Mouse (Mus musculus): ENCODE results near the gene Uqcc1.
"Not testable (repeated sequence)": the region's sequence is repeated elsewhere in the genome, so short reads cannot be mapped to it uniquely, and the experiment has no call there.

Gene Uqcc1

GRCm38 (mm10) chr2:155939897-155940529 is 9.9 kb upstream of the Uqcc1 start:
- DNase-seq (ENCODE audit: extremely low read depth, low read depth, low spot score): peak; percentile 90

DNA sequence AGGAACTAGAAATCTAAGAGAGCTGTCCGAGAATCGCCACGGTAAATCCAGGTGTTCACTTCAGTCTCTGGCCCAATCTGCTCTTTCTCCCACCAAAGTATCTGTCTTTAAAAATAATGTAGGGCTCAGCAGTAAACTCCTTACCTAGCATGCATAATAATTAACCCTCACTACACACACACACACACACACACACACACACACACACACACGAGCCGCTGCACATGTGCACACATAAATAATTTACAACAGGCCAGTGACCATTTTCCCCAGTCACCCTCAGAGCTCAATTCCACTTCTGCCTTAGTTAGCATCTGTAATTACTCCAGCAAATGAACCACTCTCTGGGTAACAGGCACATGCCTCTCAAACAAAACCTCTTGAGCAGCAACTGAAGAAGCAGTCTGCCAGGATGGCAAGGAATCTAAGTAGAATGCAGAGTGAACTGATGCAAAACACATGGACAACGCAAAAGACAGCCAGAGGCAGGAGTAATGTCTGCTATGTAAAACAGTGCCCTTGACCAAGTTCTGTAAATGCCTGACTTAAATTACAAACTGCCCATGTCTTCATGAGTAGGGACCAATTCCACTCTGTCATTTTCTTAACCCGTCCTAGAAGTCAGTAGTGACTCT is 1.3 kb downstream of the Uqcc1 start:
- no peak for DNase-seq (ENCODE audit: extremely low read depth, low read depth, low spot score)

- not testable (repeated sequence) for DNase-seq (ENCODE audit: extremely low read depth, low read depth, low spot score)
Measured at GRCm38 (mm10) chr2:155925213-155925612, 4.9 kb downstream of the Uqcc1 start.

- no peak for DNase-seq (ENCODE audit: extremely low read depth, low read depth, low spot score)
Measured at GRCm38 (mm10) chr2:155923143-155923542, 7.0 kb downstream of the Uqcc1 start.

- DNase-seq (ENCODE audit: extremely low read depth, low read depth, low spot score): no peak
Measured at GRCm38 (mm10) chr2:155914684-155915083, 15.4 kb downstream of the Uqcc1 start.

DNA sequence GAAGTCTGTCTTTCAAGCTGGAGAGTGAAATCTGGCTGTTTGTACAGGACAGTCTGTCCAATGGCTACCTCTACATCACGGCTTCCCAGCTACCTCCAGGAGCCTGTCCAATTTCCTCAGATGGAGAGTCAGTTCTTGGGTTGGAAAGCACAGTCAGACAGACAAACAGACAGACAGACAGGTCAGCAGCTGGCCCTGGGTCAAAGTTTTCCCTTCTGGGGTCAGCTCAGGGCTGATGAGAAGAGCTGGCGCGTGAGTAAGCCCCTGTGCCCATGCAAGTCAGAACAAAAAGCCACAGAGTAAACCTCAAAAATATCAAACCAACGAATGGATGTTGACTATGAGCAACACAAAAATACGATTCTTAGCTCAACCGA is 26.5 kb downstream of the Uqcc1 start:
- no peak for DNase-seq (ENCODE audit: extremely low read depth, low read depth, low spot score)

DNA sequence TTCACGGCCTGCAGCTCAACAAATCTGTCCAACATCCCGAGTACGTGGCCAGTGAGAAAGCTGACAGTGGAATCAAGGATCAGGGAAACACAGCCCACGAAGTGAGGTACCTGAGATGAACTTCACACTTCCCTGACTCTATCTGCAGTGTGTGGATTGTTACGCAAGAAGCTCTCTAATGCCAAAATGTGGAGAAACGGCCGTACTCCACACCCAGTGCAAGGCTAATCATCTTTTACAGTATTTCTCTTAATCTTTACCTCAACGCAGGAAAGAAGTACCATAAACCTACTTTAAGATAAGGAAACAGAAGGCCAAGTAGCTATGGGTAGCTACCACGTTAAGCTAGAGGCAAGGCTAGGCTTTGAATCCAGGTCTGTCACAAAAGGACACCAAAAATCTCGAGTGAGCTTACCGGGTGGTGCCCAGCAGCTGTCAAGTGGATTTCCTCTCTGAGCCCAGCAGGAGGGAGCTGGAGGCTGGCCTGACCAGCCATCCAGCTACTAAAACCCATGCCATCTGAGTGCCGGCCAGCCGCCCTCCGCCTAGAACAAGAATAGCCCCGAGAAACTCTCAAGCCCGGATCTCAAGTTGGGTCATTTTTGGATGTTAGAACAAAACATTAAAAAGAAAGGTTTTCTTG is 27.0 kb downstream of the Uqcc1 start:
- no peak for DNase-seq (ENCODE audit: extremely low read depth, low read depth, low spot score)

GRCm38 (mm10) chr2:155895046-155895735 is 34.9 kb downstream of the Uqcc1 start:
- no peak for DNase-seq (ENCODE audit: extremely low read depth, low read depth, low spot score)

- no peak for DNase-seq (ENCODE audit: extremely low read depth, low read depth, low spot score)
Measured at GRCm38 (mm10) chr2:155894307-155895045, 35.6 kb downstream of the Uqcc1 start.

- DNase-seq (ENCODE audit: extremely low read depth, low read depth, low spot score): no peak
Measured at GRCm38 (mm10) chr2:155886776-155887175, 43.3 kb downstream of the Uqcc1 start.

DNA sequence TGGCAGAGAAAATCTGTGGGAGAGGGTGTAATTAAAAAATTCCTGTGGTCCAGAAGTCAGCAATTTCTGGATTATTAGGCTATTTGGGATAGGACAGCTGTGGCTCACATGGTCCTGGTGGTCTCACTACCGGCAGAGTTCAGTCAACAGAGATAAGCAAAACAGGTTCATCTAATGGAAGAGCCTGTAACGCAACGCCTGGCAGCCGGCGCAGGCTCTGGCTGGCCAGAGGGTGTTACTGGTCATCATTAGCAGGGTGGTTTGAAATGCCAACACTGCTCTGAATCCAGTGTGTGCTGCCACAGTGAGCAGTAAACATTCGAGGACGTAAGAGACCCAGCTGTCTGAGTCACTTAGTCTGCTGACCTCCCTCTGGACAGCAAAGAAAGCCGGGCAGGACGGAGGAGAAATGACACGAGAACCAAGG is 44.8 kb downstream of the Uqcc1 start:
- DNase-seq (ENCODE audit: extremely low read depth, low read depth, low spot score): no peak

GRCm38 (mm10) chr2:155882087-155882486 is 48.0 kb downstream of the Uqcc1 start:
- no peak for DNase-seq (ENCODE audit: extremely low read depth, low read depth, low spot score)

- DNase-seq (ENCODE audit: extremely low read depth, low read depth, low spot score): peak; percentile 82
Measured at GRCm38 (mm10) chr2:155878964-155879876, 50.9 kb downstream of the Uqcc1 start.

DNA sequence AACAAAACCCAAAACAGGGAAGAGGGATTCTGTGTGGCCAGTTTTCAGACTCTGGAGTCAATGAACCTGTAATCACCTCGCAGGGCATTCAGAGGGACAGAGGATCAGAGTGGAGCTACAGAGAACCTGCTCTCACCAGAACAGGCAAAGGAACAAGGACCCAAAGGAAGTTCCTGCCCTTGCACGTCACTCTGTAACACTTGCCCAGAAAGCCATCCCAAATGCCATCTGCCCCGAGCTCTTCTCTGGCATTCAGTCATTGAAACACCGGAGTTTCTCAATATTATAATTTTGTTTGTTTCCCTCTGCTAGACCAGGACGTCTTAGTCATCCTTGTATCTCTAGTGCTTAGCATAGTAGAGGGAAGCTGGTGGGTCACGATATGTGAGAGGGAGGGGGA is 56.5 kb downstream of the Uqcc1 start:
- no peak for DNase-seq (ENCODE audit: extremely low read depth, low read depth, low spot score)

DNA sequence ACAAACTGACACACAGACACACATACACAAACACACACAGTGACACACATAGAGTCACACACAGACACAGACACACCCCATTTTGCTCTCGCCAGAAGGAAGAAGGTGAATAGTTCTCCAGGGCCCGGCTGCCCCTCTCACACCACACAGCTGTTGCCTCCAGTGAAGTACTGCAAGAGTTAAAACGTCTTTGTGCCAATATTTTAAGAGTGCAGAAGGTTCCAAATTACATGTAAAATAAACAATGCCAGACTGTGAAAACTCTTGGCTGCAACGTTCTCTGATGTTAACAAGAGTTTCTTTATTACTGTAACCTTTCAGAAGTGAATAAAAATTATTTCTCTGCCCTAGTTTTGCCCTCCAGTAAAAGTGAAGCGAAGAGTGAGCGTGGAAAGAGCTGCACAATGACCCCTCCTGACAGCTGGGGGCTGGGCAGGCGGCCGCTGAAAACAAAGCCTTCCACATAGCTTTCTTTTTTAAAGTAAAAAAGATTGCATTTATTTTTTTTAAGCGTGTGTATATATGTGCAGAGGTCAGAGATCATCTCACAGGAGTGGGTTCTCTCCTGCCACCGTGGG is 57.1 kb downstream of the Uqcc1 start:
- DNase-seq (ENCODE audit: extremely low read depth, low read depth, low spot score): no peak

GRCm38 (mm10) chr2:155872486-155872885 is 57.6 kb downstream of the Uqcc1 start:
- DNase-seq (ENCODE audit: extremely low read depth, low read depth, low spot score): no peak

DNA sequence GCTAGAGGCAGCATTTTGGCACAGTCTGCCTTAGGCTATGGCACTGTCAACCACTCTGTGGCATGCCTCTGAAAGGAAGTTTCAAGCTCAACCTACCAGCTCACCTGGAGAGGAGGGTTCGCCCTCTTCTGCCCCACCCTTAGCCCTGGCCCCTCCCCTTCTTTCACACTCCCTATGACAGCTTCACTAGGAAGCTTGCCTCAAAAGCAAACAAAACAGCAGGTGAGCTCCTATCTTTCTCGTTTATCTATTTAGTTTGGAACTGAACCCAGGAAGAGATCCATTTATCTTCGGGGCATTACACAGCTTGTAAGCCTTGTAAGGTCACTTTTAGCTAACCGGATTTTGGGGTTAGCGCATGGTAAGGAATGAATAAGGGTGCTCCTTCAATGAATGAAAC is 60.3 kb downstream of the Uqcc1 start:
- DNase-seq (ENCODE audit: extremely low read depth, low read depth, low spot score): peak; percentile 81

- DNase-seq (ENCODE audit: extremely low read depth, low read depth, low spot score): no peak
Measured at GRCm38 (mm10) chr2:155868320-155868719, 61.8 kb downstream of the Uqcc1 start.

DNA sequence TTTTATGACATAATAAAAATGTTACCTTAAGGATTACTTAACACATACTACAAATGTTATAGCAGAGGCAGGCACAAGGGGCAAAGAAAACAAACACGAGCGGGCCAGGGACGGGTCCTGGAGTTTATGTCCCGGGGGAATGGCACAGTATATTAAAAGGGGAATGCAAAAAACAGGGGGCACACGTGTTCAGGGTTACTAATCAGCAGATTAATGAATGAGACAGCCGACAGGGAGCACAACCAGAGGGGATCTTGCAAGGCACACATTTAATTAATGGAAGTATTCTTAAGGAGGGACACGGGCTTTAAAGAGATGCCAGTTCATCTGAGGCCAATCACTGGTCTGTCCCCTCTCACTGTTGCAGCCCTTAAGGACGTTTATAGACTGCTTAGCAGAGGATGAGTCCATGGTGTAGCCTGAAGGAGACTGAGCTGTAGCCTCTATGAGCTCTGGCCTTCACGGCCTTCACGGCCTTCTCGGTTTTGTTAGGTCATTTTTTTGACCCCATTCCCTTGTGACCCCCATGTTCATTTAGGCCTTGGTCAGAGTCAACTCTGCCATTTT is 66.7 kb downstream of the Uqcc1 start:
- no peak for DNase-seq (ENCODE audit: extremely low read depth, low read depth, low spot score)

Measured in fat pad, adult 2 months (tissue).